Mouse (Mus musculus): ENCODE data around the gene Olfr145.

Olfr145 gene

DNA sequence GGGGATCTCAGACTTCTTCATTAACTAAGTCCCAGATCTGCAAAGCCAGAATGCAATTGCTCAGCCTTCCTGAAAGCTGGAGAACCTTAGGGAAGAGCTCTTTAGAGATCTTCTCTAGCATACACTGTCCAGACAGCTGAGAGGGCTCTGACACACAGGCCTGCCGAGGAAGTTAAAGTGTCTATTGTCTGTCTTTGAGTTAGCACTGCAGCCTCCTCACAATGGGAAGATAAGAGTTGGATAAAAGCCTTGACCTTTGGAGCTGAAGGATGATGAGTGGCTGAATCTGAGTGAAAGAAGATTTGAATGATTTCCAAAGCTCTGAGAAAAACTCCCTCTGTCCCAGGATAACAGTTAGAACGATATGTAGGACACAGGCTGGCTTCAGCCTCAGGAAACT is at the start of gene Olfr145:
Gene Olfr145 (plus strand): TSS at position 64 of the 400 bp plus-strand sequence.
- no peak for ATAC-seq (ENCODE audit: insufficient number of reproducible peaks, low FRiP score, low TSS enrichment)

DNA sequence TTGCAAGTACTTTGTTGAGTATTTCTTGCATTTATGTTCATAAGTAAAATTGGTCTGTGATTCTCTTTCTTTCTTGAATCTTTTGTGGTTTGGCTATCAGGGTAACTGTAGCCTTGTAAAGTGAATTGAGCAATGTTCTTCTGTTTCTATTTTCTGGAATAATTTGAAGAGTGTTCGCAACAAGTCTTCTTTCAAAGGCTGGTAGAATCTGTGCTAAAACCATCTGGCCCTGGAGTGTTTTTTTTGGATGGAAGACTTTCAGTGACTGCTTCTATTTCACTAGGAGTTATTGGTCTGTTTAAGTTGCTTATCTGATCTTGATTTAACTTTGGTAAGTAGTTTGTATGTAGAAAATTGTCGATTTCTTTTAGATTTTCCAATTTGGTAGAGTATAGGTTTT is 47.3 kb upstream of the Olfr145 start:
- ATAC-seq (ENCODE audit: insufficient number of reproducible peaks, low FRiP score, low TSS enrichment): no peak

DNA sequence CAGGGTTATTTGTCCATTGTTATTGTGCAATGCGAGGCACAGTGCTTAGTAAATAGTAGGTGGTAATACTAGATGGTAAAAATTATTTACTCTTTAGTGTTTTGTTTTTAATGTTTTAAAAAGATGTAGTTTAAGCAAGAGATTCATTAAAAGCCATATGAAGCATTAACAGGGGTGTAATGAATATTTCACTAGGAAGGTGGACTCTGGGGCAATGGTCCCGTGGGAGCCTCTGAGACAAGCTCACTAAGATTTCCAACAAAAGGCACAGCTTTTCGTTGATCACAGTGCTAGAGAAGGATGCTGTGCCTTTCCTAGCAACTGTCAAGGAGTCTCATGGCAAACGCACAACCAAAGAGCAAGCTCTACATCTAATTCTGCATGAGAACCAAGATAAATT is 42.6 kb upstream of the Olfr145 start, which contains the start of gene Olfr877:
Gene Olfr877 (plus strand): TSS at position 301 of the 400 bp plus-strand sequence.
- no peak for ATAC-seq (ENCODE audit: insufficient number of reproducible peaks, low FRiP score, low TSS enrichment)

DNA sequence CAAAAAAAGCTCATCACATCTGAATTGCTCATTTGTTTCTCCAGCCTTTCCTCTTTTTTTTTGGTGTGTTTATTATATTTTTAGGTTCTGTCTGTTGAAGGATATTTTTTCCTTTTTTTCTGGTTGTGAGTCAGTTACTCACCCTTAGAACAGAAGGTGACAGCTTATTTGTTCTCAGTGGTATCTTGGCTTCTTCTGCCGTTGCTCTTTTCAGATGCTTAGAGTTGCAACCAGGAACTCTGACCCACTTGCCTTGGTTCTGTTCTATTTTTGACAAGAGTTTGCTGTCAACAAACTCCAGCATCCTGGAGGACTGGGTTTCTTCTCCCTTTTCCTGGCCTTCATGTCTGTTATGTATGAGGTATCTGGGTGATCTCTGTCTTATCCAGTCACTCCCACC is 33.2 kb upstream of the Olfr145 start:
- ATAC-seq (ENCODE audit: insufficient number of reproducible peaks, low FRiP score, low TSS enrichment): no peak

DNA sequence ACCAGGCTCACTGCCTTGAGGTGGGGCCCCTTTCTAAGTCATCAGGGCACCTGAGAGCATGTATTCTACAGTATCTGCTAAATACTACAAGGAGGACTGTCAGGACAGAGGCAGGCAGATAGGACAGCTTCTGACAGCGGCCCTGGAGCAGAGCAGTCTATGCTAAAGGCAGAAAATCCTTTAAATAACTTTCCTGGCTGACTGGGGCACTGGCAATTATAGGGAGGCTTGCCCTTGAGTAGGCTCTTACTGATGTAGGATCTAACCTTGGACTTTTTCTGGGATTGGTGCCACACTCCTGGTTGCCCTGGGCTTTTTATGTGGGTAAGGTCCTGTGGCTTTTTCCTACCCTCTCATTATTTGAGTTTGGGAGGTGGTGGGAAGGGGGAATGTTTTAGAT is 26.3 kb upstream of the Olfr145 start:
- no peak for ATAC-seq (ENCODE audit: insufficient number of reproducible peaks, low FRiP score, low TSS enrichment)

DNA sequence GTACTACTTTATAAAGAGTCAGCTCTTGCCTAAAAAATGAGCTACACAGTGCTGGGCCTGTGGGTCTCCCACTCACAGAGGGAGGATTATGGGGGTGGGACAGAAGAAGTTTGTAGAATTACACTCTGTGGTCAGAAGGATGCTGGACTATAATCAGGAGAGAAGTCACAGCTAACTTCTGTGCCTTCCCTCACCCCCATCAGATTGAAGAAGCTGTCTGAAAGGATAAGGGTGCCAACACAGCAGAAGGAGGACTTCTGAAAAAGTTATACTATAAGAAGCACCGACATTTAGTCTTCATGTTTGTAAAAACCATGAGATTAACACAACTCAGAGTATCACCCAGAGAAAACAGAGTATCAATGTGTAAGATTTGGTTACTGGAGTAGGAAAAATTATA is 25.4 kb upstream of the Olfr145 start:
- no peak for ATAC-seq (ENCODE audit: insufficient number of reproducible peaks, low FRiP score, low TSS enrichment)

DNA sequence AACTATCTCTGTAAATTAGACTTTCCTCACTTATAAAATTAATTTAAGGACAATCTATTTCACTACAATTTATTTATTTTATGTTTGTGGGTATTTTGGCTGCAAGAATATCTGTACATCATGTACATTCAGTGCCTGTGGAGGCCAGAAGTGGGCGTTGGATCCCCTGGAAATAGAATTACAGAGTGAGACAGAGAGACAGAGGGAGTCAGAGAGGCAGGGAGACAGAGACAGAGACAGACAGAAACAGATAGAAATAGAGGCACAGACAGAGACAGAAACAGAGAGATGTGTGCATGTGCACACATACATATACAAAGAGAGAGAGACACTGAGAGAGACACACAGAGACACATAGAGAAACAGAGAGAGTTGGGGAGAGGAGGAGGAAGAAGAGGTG is 25.0 kb upstream of the Olfr145 start:
- ATAC-seq (ENCODE audit: insufficient number of reproducible peaks, low FRiP score, low TSS enrichment): no peak

DNA sequence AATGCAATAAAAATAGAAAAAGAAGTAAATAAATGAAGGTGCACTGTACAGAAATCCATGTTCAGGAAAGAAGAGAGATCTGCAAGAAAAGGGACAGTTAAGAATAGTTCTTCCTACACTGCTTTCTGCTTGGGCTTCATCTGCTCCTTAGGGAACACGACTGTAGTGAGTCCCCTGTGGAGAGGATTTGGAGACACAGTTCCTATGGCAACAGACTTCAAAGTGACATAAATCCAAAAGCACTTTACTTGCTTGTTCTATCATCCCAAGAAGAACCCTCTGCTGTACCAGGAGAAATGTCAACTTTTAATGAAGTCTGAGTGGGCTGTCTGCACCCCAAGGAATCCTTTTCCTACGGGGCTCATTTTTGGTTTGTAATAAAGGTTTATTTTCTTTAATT is 5.6 kb upstream of the Olfr145 start:
- no peak for ATAC-seq (ENCODE audit: insufficient number of reproducible peaks, low FRiP score, low TSS enrichment)

DNA sequence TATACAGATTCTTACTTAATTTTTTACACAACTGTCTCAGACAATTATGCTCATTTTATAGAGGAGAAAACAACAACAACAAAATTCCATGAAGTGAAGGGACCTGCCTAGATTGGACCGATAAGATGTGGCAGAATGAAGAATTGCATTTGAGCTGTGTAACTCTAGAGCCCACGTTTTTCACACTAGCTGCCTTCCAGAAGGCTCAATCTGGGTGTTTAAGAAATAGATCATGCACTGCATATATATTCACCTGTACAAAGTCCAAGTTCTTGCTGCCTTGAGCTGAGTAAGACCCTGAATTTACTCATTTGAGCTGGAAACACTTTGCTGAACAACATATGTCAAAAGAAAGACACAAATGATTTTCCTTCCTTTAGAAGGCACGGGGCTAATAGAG is 9.0 kb downstream of the Olfr145 start:
- ATAC-seq (ENCODE audit: insufficient number of reproducible peaks, low FRiP score, low TSS enrichment): no peak

DNA sequence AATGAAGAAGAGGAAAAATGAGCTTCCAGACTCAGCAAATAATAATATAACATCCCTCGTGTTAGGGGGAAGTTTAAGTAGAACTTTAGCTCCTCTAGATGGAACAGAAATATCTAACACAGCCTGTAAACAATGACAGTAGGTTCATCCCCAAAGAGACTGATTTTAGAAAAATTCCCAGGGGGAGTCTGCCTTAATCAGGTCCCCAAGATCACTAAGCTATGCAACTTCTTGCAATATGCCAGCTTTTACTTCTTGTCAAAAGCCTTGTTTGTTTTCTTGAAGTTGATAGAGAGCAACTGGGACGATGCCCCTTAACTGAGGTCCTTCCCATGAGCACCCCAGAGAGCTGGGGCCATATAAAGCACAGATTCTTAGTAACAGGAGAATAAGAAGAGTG is 21.0 kb downstream of the Olfr145 start, which contains the start of gene Olfr878:
Gene Olfr878 (plus strand): TSS at position 301 of the 400 bp plus-strand sequence.
- no peak for ATAC-seq (ENCODE audit: insufficient number of reproducible peaks, low FRiP score, low TSS enrichment)

DNA sequence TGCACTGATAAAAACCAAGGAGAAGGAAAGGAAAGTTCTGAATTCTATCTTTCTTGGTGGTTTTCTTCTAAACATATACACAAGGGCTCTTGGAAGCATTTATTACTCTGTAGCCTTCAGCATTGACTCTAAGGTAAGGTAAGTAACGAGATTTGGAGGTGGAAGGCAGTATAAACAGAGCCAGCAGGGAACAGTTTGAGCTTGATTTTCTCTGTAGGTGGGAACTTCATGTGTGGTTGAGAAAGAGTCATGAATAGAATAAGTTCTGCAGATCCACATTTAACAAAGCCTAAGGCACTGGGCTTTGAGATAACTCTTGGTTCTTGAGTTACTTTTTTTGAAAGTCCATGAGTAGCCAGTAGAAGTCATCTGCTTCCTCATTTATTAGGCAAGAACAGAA is 21.5 kb downstream of the Olfr145 start:
- no peak for ATAC-seq (ENCODE audit: insufficient number of reproducible peaks, low FRiP score, low TSS enrichment)

DNA sequence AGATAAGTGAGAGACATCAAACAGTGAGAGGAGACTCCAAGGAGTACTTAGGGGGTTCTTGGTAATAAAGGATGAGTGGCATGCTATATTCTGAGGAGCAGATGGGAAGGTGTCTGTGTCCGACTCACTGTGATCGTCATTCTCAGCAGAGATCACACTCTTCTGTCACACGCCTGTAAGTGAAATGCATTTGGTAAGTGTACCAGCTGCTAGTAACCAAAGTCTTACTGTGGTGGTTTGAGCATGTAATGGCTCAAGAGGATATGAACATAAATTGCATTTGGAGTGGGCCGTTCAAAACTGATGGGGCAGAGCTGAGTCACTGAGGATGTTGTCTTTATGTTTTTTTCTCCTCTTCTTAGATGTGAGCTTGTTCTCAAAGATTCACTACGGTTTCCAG is 27.7 kb downstream of the Olfr145 start:
- no peak for ATAC-seq (ENCODE audit: insufficient number of reproducible peaks, low FRiP score, low TSS enrichment)

DNA sequence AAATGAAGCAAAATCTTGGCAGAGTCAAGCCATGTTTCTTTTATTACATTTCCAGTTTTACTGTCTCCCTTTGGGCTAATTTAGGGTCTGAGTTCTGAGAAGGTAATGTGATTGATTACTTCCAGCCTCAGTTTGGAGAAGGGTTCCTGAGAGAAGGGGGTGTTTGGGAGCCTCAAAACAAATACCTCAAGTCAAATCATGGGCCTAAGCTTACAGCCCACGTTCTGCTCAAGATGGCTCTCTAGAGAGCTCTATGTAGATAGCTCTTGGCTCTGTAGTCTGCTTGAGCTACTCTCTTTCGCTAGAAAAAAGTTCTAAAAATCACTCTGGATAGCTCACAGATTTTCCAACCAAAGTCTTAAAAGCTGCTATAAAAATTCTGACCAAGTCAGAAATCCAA is 28.9 kb downstream of the Olfr145 start:
- ATAC-seq (ENCODE audit: insufficient number of reproducible peaks, low FRiP score, low TSS enrichment): no peak

DNA sequence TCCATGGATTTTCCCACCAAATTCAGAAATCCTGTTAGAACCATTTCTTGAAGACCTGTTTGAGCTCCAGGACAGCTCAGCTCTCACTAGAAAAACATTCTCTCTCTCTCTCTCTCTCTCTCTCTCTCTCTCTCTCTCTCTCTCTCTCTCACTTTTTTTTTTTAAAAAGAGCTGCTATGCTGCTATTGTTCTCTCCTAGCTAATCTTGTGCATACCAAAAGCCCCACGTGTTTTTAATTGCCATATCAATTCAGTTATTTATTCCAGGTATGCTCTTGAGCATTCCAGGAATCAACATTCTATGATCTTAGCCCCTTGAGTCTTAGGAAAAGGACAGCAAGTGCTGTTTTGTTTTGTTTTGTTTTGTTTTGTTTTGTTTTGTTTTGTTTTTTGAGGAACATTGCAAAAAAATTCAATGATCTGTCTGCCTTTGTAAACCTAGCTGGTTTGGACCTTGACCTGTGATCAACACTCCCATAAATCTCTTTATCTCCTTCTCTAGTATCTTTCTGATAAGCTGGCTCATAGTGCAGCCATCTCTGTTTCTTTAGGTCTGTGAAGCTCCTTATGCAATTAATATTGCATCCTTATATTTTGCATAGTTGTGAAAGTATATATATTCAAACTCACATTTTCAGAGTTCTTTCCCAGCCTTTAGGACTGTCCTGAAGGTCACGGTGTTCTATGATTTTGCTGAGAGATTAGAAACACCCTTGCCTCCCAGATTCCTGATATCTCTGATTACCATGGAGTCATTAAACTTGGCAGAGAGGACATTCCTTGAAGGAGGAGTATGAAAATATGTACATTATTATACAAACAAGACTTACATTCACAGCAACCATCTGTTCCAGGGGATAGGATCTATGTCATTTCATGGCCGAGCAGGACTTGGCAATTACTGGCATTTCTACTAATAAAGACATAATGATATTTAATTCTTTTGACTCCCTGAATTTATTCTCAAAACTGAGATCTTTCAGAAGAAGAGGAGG is 29.8 kb downstream of the Olfr145 start:
- no peak for ATAC-seq (ENCODE audit: insufficient number of reproducible peaks, low FRiP score, low TSS enrichment)

DNA sequence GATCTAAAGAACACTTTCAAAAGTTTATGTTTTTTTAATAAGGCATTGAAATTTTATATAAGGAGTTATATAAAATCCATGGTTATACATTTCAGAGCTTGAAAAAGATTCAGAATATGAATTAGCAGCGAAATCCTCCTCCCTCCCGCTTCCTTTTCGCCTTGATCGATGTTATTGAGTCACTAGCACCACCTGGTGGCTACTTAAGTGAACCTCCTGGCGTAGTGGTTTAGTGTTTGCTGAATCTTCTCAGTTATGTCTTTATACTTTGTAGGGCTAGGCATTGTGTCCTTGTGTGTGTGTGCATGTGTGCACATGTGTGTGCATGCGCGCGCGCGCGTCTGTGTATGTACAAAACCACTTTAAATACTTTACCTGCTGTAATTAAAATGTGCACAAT is 36.0 kb downstream of the Olfr145 start:
- no peak for ATAC-seq (ENCODE audit: insufficient number of reproducible peaks, low FRiP score, low TSS enrichment)

DNA sequence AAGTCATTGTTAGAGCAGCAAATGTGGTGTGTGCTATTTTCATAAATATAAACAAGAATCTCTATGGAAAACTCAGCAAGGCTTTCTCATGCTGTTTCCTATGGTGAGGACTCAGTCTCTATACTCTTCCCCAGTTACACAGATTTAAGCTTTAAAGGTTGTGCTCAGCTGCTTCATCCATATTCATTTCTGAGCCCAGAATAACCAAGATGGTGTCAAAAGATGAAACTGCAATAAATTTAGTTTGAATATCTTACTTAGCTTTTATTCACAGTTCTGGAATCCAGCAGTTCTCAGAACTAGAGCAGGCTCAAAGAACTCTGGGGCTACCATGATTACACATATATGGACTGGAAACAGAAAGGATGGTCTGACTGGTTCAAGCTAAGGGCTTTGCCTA is 37.6 kb downstream of the Olfr145 start:
- ATAC-seq (ENCODE audit: insufficient number of reproducible peaks, low FRiP score, low TSS enrichment): no peak

DNA sequence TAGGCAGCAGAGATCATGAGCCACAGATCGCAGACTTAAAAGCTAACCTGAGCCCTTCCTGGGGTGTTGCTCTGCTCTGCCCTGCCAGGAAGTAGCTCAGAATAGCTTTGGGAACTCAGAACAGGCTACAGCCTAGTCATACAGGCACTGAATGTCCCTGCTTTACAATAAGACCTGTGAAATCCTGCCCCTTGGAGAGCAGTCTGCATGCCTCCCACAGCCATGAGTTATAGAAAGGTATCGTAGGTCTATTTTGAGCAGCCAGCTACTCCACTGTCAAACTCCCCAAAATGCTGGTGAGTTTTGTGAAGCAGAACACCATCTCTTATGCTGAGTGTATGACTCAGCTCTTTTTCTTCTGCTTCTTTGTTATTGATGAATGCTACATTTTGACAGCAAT is 44.6 kb downstream of the Olfr145 start:
- no peak for ATAC-seq (ENCODE audit: insufficient number of reproducible peaks, low FRiP score, low TSS enrichment)
